Mouse (Mus musculus) CH12.LX (cell line): ENCODE results near the gene Casz1.

Source experiments
- CHD2 ChIP-seq: IDR thresholded peaks from 2 replicates; pipeline ENCODE4 v1.6.1; 2011; ENCODE audit warnings: low read length, improper control_type of control experiment
- CTCF ChIP-seq, 2 experiments: IDR thresholded peaks in 1 of 2; conservative IDR thresholded peaks in 1 of 2; 2 replicates each; pipeline ENCODE4 v1.5.1; 2011 to 2012; ENCODE audit warnings: low read depth in 2 of 2, low read length in 2 of 2, improper control_type of control experiment in 1 of 2, inconsistent platforms in 1 of 2, mild to moderate bottlenecking in 1 of 2, moderate library complexity in 1 of 2
- E2F4 ChIP-seq: IDR thresholded peaks from 2 replicates; pipeline ENCODE4 v1.6.1; 2011; ENCODE audit warnings: low read depth, low read length, improper control_type of control experiment; ENCODE audit not compliant: insufficient replicate concordance
- EP300 ChIP-seq: IDR thresholded peaks from 2 replicates; pipeline ENCODE4 v1.6.1; 2011; ENCODE audit warnings: low read length, improper control_type of control experiment
- JUND ChIP-seq: conservative IDR thresholded peaks from 2 replicates; pipeline ENCODE4 v1.6.1; 2011; ENCODE audit warnings: low read depth, low read length, improper control_type of control experiment
- MEF2A ChIP-seq: IDR thresholded peaks from 2 replicates; pipeline ENCODE4 v1.6.1; 2014; ENCODE audit warnings: low read depth, mild to moderate bottlenecking, inconsistent platforms, low read length, improper control_type of control experiment, borderline replicate concordance
- POLR2A ChIP-seq: IDR thresholded peaks from 2 replicates; pipeline ENCODE4 v1.6.1; 2011; ENCODE audit warnings: low read depth, mild to moderate bottlenecking, improper control_type of control experiment, low read length
- POLR2AphosphoS2 ChIP-seq: IDR thresholded peaks from 2 replicates; pipeline ENCODE4 v1.6.1; 2011; ENCODE audit warnings: low read depth, low read length, improper control_type of control experiment
- SMC3 ChIP-seq: IDR thresholded peaks from 2 replicates; pipeline ENCODE4 v1.6.1; 2011; ENCODE audit warnings: low read depth, low read length, improper control_type of control experiment
- TCF12 ChIP-seq: IDR thresholded peaks from 2 replicates; pipeline ENCODE4 v1.6.1; 2014; ENCODE audit warnings: low read depth, mild to moderate bottlenecking, inconsistent platforms, low read length, improper control_type of control experiment

- TF ChIP-seq EP300 (no peak), CHD2 (no peak), POLR2A (no peak), MEF2A (no peak), TCF12 (no peak), CTCF (conservative IDR thresholded peaks at IDR 0.05 in 1 of 2, IDR thresholded peaks at IDR 0.05 in 1 of 2; ENCODE audit: low read depth in 2 of 2, low read length in 2 of 2) (no peak), E2F4 (no peak), POLR2AphosphoS2 (no peak), JUND (no peak), SMC3 (no peak)
These were observed 4.6 kb downstream of the Casz1 start for GRCm38 (mm10) chr4:148808839-148809238.
